Mouse (Mus musculus) CH12.LX (cell line): Measurements from ENCODE around the gene Dhx34. TPM values are rescaled to one million over a fixed set of nuclear protein-coding genes. Genes with fewer than 3 reads are reported as not detected.
A peak's percentile ranks its signal among the peaks of the same experiment; 100 is the strongest.

Source experiments
- DNase-seq: peaks from one replicate; pipeline ENCODE4 v3.0.0-alpha.2; 2013; ENCODE audit errors: extremely low read depth
- H3K27ac ChIP-seq: 2 replicates; pipeline ENCODE4 v1.5.1; 2012; ENCODE audit warnings: low read depth, mild to moderate bottlenecking, control low read depth, moderate library complexity; ENCODE audit not compliant: insufficient read depth
- H3K27me3 ChIP-seq: replicated peaks from 2 replicates; pipeline ENCODE3; 2012; ENCODE audit warnings: inconsistent platforms
- H3K36me3 ChIP-seq, 2 experiments: replicated peaks in 1 of 2; 2 replicates each; pipeline versions ENCODE3 to v1.6.1; 2012; ENCODE audit warnings: inconsistent platforms in 1 of 2, low read length in 1 of 2, mild to moderate bottlenecking in 1 of 2, mixed read lengths in 1 of 2, moderate library complexity in 1 of 2; ENCODE audit not compliant: control insufficient read depth in 1 of 2, insufficient read depth in 1 of 2
- H3K4me1 ChIP-seq, 2 experiments: 2 replicates each; pipeline ENCODE4 v1.6.1; 2012; ENCODE audit warnings: inconsistent platforms in 1 of 2, moderate library complexity in 1 of 2; ENCODE audit not compliant: insufficient read depth in 2 of 2, control insufficient read depth in 1 of 2
- H3K4me2 ChIP-seq: 2 replicates; pipeline ENCODE4 v1.6.1; 2012; ENCODE audit warnings: low read depth, mild to moderate bottlenecking, control low read depth; ENCODE audit not compliant: poor library complexity, insufficient read depth, severe bottlenecking
- H3K4me3 ChIP-seq, 3 experiments: fragments of 150-350 bp in 1 of 3; sonication (generic) in 1 of 3; replicated peaks in 1 of 3; 2 replicates each; pipeline versions ENCODE3 to v1.5.1; 2011 to 2012; ENCODE audit warnings: low read depth in 2 of 3, low read length in 2 of 3, mild to moderate bottlenecking in 2 of 3, moderate library complexity in 2 of 3, control low read depth in 1 of 3, improper control_type of control experiment in 1 of 3, inconsistent platforms in 1 of 3, mixed read lengths in 1 of 3; ENCODE audit not compliant: poor library complexity in 1 of 3
- H3K79me2 ChIP-seq: replicated peaks from 2 replicates; pipeline ENCODE4 v1.6.1; 2012; ENCODE audit warnings: mild to moderate bottlenecking, moderate library complexity; ENCODE audit not compliant: control insufficient read depth, poor library complexity, insufficient read depth, severe bottlenecking; ENCODE audit errors: extremely low read depth
- H3K9ac ChIP-seq: 2 replicates; pipeline ENCODE4 v1.6.1; 2012; ENCODE audit warnings: low read depth, mild to moderate bottlenecking, control low read depth, moderate library complexity; ENCODE audit not compliant: insufficient read depth
- H3K9me3 ChIP-seq: replicated peaks from 2 replicates; pipeline ENCODE3; 2012; ENCODE audit warnings: low read length, inconsistent platforms, mixed read lengths
- BHLHE40 ChIP-seq: IDR thresholded peaks from 2 replicates; pipeline ENCODE4 v1.6.1; 2011; ENCODE audit warnings: mild to moderate bottlenecking, low read depth, low read length, improper control_type of control experiment
- CHD1 ChIP-seq: IDR thresholded peaks from 2 replicates; pipeline ENCODE4 v1.6.1; 2012; ENCODE audit warnings: low read depth, low read length, improper control_type of control experiment, inconsistent platforms
- CHD2 ChIP-seq: IDR thresholded peaks from 2 replicates; pipeline ENCODE4 v1.6.1; 2011; ENCODE audit warnings: low read length, improper control_type of control experiment
- CTCF ChIP-seq, 2 experiments: IDR thresholded peaks in 1 of 2; conservative IDR thresholded peaks in 1 of 2; 2 replicates each; pipeline ENCODE4 v1.5.1; 2011 to 2012; ENCODE audit warnings: low read depth in 2 of 2, low read length in 2 of 2, improper control_type of control experiment in 1 of 2, inconsistent platforms in 1 of 2, mild to moderate bottlenecking in 1 of 2, moderate library complexity in 1 of 2
- E2F4 ChIP-seq: IDR thresholded peaks from 2 replicates; pipeline ENCODE4 v1.6.1; 2011; ENCODE audit warnings: low read depth, low read length, improper control_type of control experiment; ENCODE audit not compliant: insufficient replicate concordance
- ELF1 ChIP-seq: IDR thresholded peaks from 2 replicates; pipeline ENCODE4 v1.6.1; 2014; ENCODE audit warnings: low read depth, mild to moderate bottlenecking, inconsistent platforms, low read length, improper control_type of control experiment
- EP300 ChIP-seq: IDR thresholded peaks from 2 replicates; pipeline ENCODE4 v1.6.1; 2011; ENCODE audit warnings: low read length, improper control_type of control experiment
- ETS1 ChIP-seq: conservative IDR thresholded peaks from 2 replicates; pipeline ENCODE4 v1.6.1; 2012; ENCODE audit warnings: low read depth, mild to moderate bottlenecking, inconsistent platforms, low read length, improper control_type of control experiment, moderate library complexity
- GABPA ChIP-seq: IDR thresholded peaks from 2 replicates; pipeline ENCODE4 v1.6.1; 2012; ENCODE audit warnings: low read depth, low read length, improper control_type of control experiment, inconsistent platforms; ENCODE audit not compliant: insufficient replicate concordance
- HCFC1 ChIP-seq: IDR thresholded peaks from 2 replicates; pipeline ENCODE4 v1.6.1; 2012; ENCODE audit warnings: low read depth, mild to moderate bottlenecking, inconsistent platforms, low read length, improper control_type of control experiment
- IRF4 ChIP-seq: IDR thresholded peaks from 2 replicates; pipeline ENCODE4 v1.6.1; 2014; ENCODE audit warnings: low read depth, mild to moderate bottlenecking, inconsistent platforms, low read length, improper control_type of control experiment
- JUN ChIP-seq: IDR thresholded peaks from 2 replicates; pipeline ENCODE4 v1.6.1; 2011; ENCODE audit warnings: low read depth, mild to moderate bottlenecking, low read length, improper control_type of control experiment, moderate library complexity; ENCODE audit not compliant: insufficient read depth
- JUND ChIP-seq: conservative IDR thresholded peaks from 2 replicates; pipeline ENCODE4 v1.6.1; 2011; ENCODE audit warnings: low read depth, low read length, improper control_type of control experiment
- KAT2A ChIP-seq: IDR thresholded peaks from 2 replicates; pipeline ENCODE4 v1.6.1; 2012; ENCODE audit warnings: low read length, improper control_type of control experiment, inconsistent platforms; ENCODE audit not compliant: insufficient replicate concordance
- MAFK ChIP-seq: IDR thresholded peaks from 2 replicates; pipeline ENCODE4 v1.6.1; 2011; ENCODE audit warnings: low read length, improper control_type of control experiment; ENCODE audit not compliant: insufficient replicate concordance
- MAX ChIP-seq: IDR thresholded peaks from 2 replicates; pipeline ENCODE4 v1.6.1; 2011; ENCODE audit warnings: low read length, improper control_type of control experiment
- MAZ ChIP-seq: IDR thresholded peaks from 2 replicates; pipeline ENCODE4 v1.6.1; 2012; ENCODE audit warnings: low read depth, mild to moderate bottlenecking, inconsistent platforms, low read length, improper control_type of control experiment, moderate library complexity
- MEF2A ChIP-seq: IDR thresholded peaks from 2 replicates; pipeline ENCODE4 v1.6.1; 2014; ENCODE audit warnings: low read depth, mild to moderate bottlenecking, inconsistent platforms, low read length, improper control_type of control experiment, borderline replicate concordance
- MXI1 ChIP-seq: IDR thresholded peaks from 2 replicates; pipeline ENCODE4 v1.6.1; 2011; ENCODE audit warnings: mild to moderate bottlenecking, low read depth, low read length, improper control_type of control experiment
- MYC ChIP-seq: IDR thresholded peaks from 2 replicates; pipeline ENCODE4 v1.6.1; 2011; ENCODE audit warnings: low read depth, mild to moderate bottlenecking, improper control_type of control experiment, low read length
- NELFE ChIP-seq: IDR thresholded peaks from 2 replicates; pipeline ENCODE4 v1.6.1; 2011; ENCODE audit warnings: low read depth, low read length, improper control_type of control experiment
- NRF1 ChIP-seq: IDR thresholded peaks from 2 replicates; pipeline ENCODE4 v1.6.1; 2014; ENCODE audit warnings: low read depth, mild to moderate bottlenecking, inconsistent platforms, low read length, improper control_type of control experiment, moderate library complexity
- PAX5 ChIP-seq: IDR thresholded peaks from 2 replicates; pipeline ENCODE4 v1.6.1; 2012; ENCODE audit warnings: low read length, inconsistent platforms, mixed read lengths
- POLR2A ChIP-seq: IDR thresholded peaks from 2 replicates; pipeline ENCODE4 v1.6.1; 2011; ENCODE audit warnings: low read depth, mild to moderate bottlenecking, improper control_type of control experiment, low read length
- POLR2AphosphoS2 ChIP-seq: IDR thresholded peaks from 2 replicates; pipeline ENCODE4 v1.6.1; 2011; ENCODE audit warnings: low read depth, low read length, improper control_type of control experiment
- RAD21 ChIP-seq: IDR thresholded peaks from 2 replicates; pipeline ENCODE4 v1.6.1; 2011; ENCODE audit warnings: low read depth, mild to moderate bottlenecking, low read length, improper control_type of control experiment, moderate library complexity
- RCOR1 ChIP-seq: conservative IDR thresholded peaks from 2 replicates; pipeline ENCODE4 v1.6.1; 2012; ENCODE audit warnings: low read depth, mild to moderate bottlenecking, inconsistent platforms, low read length, improper control_type of control experiment
- SIN3A ChIP-seq: IDR thresholded peaks from 2 replicates; pipeline ENCODE4 v1.6.1; 2012; ENCODE audit warnings: low read length, improper control_type of control experiment, inconsistent platforms
- SMC3 ChIP-seq: IDR thresholded peaks from 2 replicates; pipeline ENCODE4 v1.6.1; 2011; ENCODE audit warnings: low read depth, low read length, improper control_type of control experiment
- TBP ChIP-seq: conservative IDR thresholded peaks from 2 replicates; pipeline ENCODE4 v1.6.1; 2011; ENCODE audit warnings: low read depth, low read length, improper control_type of control experiment
- TCF12 ChIP-seq: IDR thresholded peaks from 2 replicates; pipeline ENCODE4 v1.6.1; 2014; ENCODE audit warnings: low read depth, mild to moderate bottlenecking, inconsistent platforms, low read length, improper control_type of control experiment
- UBTF ChIP-seq: IDR thresholded peaks from 2 replicates; pipeline ENCODE4 v1.6.1; 2012; ENCODE audit warnings: low read depth, mild to moderate bottlenecking, inconsistent platforms, low read length, improper control_type of control experiment, moderate library complexity
- USF1 ChIP-seq: IDR thresholded peaks from 2 replicates; pipeline ENCODE4 v1.6.1; 2014; ENCODE audit warnings: low read depth, mild to moderate bottlenecking, inconsistent platforms, low read length, improper control_type of control experiment
- USF2 ChIP-seq: conservative IDR thresholded peaks from 2 replicates; pipeline ENCODE4 v1.6.1; 2011; ENCODE audit warnings: low read depth, low read length, improper control_type of control experiment
- ZC3H11A ChIP-seq: IDR thresholded peaks from 2 replicates; pipeline ENCODE4 v1.6.1; 2012; ENCODE audit warnings: low read depth, mild to moderate bottlenecking, inconsistent platforms, low read length, improper control_type of control experiment
- ZKSCAN1 ChIP-seq: IDR thresholded peaks from 2 replicates; pipeline ENCODE4 v1.6.1; 2012; ENCODE audit warnings: low read depth, inconsistent platforms, low read length, improper control_type of control experiment, borderline replicate concordance
- ZMIZ1 ChIP-seq: IDR thresholded peaks from 2 replicates; pipeline ENCODE4 v1.6.1; 2012; ENCODE audit warnings: low read depth, mild to moderate bottlenecking, inconsistent platforms, low read length, improper control_type of control experiment
- ZNF384 ChIP-seq: IDR thresholded peaks from 2 replicates; pipeline ENCODE4 v1.6.1; 2012; ENCODE audit warnings: low read depth, low read length, improper control_type of control experiment, inconsistent platforms
- dilution Hi-C: fragments of 300-500 bp; cut with MboI; formaldehyde crosslinking; loops from 2 replicates; pipeline ENCODE4 v1.14.3; 2020; ENCODE audit warnings: low sequenced_read_pairs; ENCODE audit not compliant: extremely low pct_unique_long_range_greater_than_20kb, extremely low pct_ligation_motif_present
- in situ Hi-C: fragments of 300-500 bp; cut with MboI; formaldehyde crosslinking; loops from 3 replicates; pipeline ENCODE4 v1.14.3; 2019; ENCODE audit warnings: low sequenced_read_pairs, low pct_ligation_motif_present, low pct_unique_long_range_greater_than_20kb, mixed read lengths
- polyA plus RNA-seq: library from polyadenylated mRNA; unstranded; fragments of >175 nt; gene quantifications from 2 replicates; pipeline ENCODE4 v1.2.1, GENCODE M21; 2012; ENCODE audit warnings: low read depth; ENCODE audit not compliant: insufficient read length
- total RNA-seq, 2 experiments: library from RNA; depleted of rRNA; stranded (reverse); fragments of 300-350 nt in 1 of 2; fragments of >200 nt in 1 of 2; gene quantifications; 2 replicates each; pipeline ENCODE4 v1.2.3; 2012 to 2014

Gene Dhx34
- 14.8 and 18.0 TPM in 2 replicates for total RNA-seq (2012; rRNA removed)
- total RNA-seq (2014; rRNA removed) = 6.9 and 8.8 TPM in 2 replicates
- polyA plus RNA-seq = 11.8 and 15.2 TPM in 2 replicates

- TF ChIP-seq POLR2A (peak; percentile 88), GABPA (no peak), UBTF (no peak), NELFE (no peak; the same call in 1 of the 2 replicates), IRF4 (peak; percentile 53; the same call in 1 of the 2 replicates), EP300 (no peak), KAT2A (0 out of 2 replicates have a peak, but pooled peaks have one; percentile 63), NRF1 (peak; percentile 100), MAZ (no peak; the same call in 1 of the 2 replicates), MXI1 (peak; percentile 78), SMC3 (peak; percentile 77), USF2 (no peak), ZMIZ1 (peak; percentile 45; the same call in 1 of the 2 replicates), HCFC1 (peak; percentile 80), E2F4 (no peak), JUN (no peak), RCOR1 (no peak; the same call in 1 of the 2 replicates), RAD21 (peak; percentile 62), TBP (0 out of 2 replicates have a peak, but pooled peaks have one; percentile 28), MAFK (no peak), SIN3A (peak; percentile 72; the same call in 1 of the 2 replicates), MAX (peak; percentile 82), BHLHE40 (peak; percentile 59), CHD1 (no peak), CHD2 (no peak), CTCF (conservative IDR thresholded peaks at IDR 0.05 in 1 of 2, IDR thresholded peaks at IDR 0.05 in 1 of 2; ENCODE audit: low read depth in 2 of 2, low read length in 2 of 2) (peak in 1 of 2 experiments; percentile 83; a peak in 2 of 4 replicates), ZNF384 (no peak), MYC (no peak), PAX5 (no peak), MEF2A (peak; percentile 83), ZC3H11A (no peak), ZKSCAN1 (no peak), ETS1 (0 out of 2 replicates have a peak, but pooled peaks have one; percentile 32), ELF1 (peak; percentile 95), JUND (no peak), POLR2AphosphoS2 (no peak), USF1 (no peak), TCF12 (peak; percentile 75)
- TF ChIP-seq, all 38 proteins: peak for 18
- Histone ChIP-seq H3K4me1 (peaks cover 0 to 26% of the 10 kb centered on the region in 2 experiments; a peak in 3 of 4 replicates), H3K36me3 (peaks cover 11 to 29% of the 10 kb centered on the region in 2 experiments), H3K27ac (no peak within 1 kb of the TSS), H3K9me3 (no peaks in the 10 kb centered on the region), H3K4me2 (peak within 1 kb of the TSS; percentile 80), H3K9ac (peak within 1 kb of the TSS; percentile 88), H3K27me3 (no peaks in the 10 kb centered on the region), H3K79me2 (peaks cover 9% of the 10 kb centered on the region), H3K4me3 (peak within 1 kb of the TSS; percentile 66 to 76 (median 75))
- peak; percentile 98 for DNase-seq
- dilution Hi-C loops (no loop called here), in situ Hi-C loops (no loop called here)
Observed at GRCm38 (mm10) chr7:16221582-16222272, at the start of gene Dhx34. Gene Dhx34 (minus strand): TSS chr7:16222037.
